Mouse (Mus musculus): Measurements from ENCODE around the gene Gtpbp3. TPM values are rescaled to one million over a fixed set of nuclear protein-coding genes. Genes with fewer than 3 reads are reported as not detected.

The Gtpbp3 gene
- polyA plus RNA-seq, 1 experiment from 2014 or later = 4.8 TPM

- H3K4me2 ChIP-seq (ENCODE audit: low read depth, low read length) = no peak overlapping the region
- no peaks in the 10 kb centered on the region for H3K27me3 ChIP-seq (ENCODE audit: control insufficient read depth, insufficient read depth, low read length)
- H3K36me3 ChIP-seq (replicated peaks; ENCODE audit: control insufficient read depth, insufficient read depth, low read depth, low read length) = no peaks in the 10 kb centered on the region; the same call in 1 of the 2 replicates
- peaks cover 2% of the 10 kb centered on the region; the same call in 1 of the 2 replicates for H3K4me1 ChIP-seq (ENCODE audit: control insufficient read depth, insufficient read depth, low read length)
- no peak overlapping the region for H3K9ac ChIP-seq (replicated peaks; ENCODE audit: low read length)
- DNase-seq (ENCODE audit: low spot score) (no peak), ATAC-seq (replicated peaks; ENCODE audit: insufficient number of reproducible peaks, low FRiP score, low TSS enrichment, low read depth) (no peak)
- no peak overlapping the region for H3K4me3 ChIP-seq (ENCODE audit: low read depth, low read length)
- WGBS = 82% methylated on average over 20 of the region's 20 CpGs
- H3K9me3 ChIP-seq (replicated peaks; ENCODE audit: control insufficient read depth, low read length) = no peaks in the 10 kb centered on the region
- H3K27ac ChIP-seq (replicated peaks; ENCODE audit: low read depth, low read length) = no peak overlapping the region
Measured at GRCm38 (mm10) chr8:71457659-71458270, 30.1 kb upstream of the Gtpbp3 start.

GRCm38 (mm10) chr8:71460716-71461115 is 27.2 kb upstream of the Gtpbp3 start:
- Histone ChIP-seq H3K4me3 (ENCODE audit: low read depth, low read length) (no peak overlapping the region), H3K9ac (replicated peaks; ENCODE audit: low read length) (no peak overlapping the region), H3K4me2 (ENCODE audit: low read depth, low read length) (no peak overlapping the region), H3K27ac (replicated peaks; ENCODE audit: low read depth, low read length) (no peak overlapping the region), H3K4me1 (ENCODE audit: control insufficient read depth, insufficient read depth, low read length) (peaks cover 7% of the 10 kb centered on the region), H3K9me3 (replicated peaks; ENCODE audit: control insufficient read depth, low read length) (no peaks in the 10 kb centered on the region), H3K36me3 (replicated peaks; ENCODE audit: control insufficient read depth, insufficient read depth, low read depth, low read length) (no peaks in the 10 kb centered on the region; the same call in 1 of the 2 replicates), H3K27me3 (ENCODE audit: control insufficient read depth, insufficient read depth, low read length) (no peaks in the 10 kb centered on the region)
- ATAC-seq (replicated peaks; ENCODE audit: insufficient number of reproducible peaks, low FRiP score, low TSS enrichment, low read depth) (no peak), DNase-seq (ENCODE audit: low spot score) (no peak)
- WGBS = 91% methylated on average over 6 of the region's 6 CpGs

GRCm38 (mm10) chr8:71461152-71461840 is 26.6 kb upstream of the Gtpbp3 start:
- Histone ChIP-seq H3K4me2 (ENCODE audit: low read depth, low read length) (no peak overlapping the region; the same call in 1 of the 2 replicates), H3K9ac (replicated peaks; ENCODE audit: low read length) (no peak overlapping the region), H3K27ac (replicated peaks; ENCODE audit: low read depth, low read length) (no peak overlapping the region), H3K4me3 (ENCODE audit: low read depth, low read length) (no peak overlapping the region), H3K9me3 (replicated peaks; ENCODE audit: control insufficient read depth, low read length) (no peaks in the 10 kb centered on the region), H3K27me3 (ENCODE audit: control insufficient read depth, insufficient read depth, low read length) (no peaks in the 10 kb centered on the region), H3K36me3 (replicated peaks; ENCODE audit: control insufficient read depth, insufficient read depth, low read depth, low read length) (no peaks in the 10 kb centered on the region; the same call in 1 of the 2 replicates), H3K4me1 (ENCODE audit: control insufficient read depth, insufficient read depth, low read length) (peaks cover 7% of the 10 kb centered on the region)
- ATAC-seq (replicated peaks; ENCODE audit: insufficient number of reproducible peaks, low FRiP score, low TSS enrichment, low read depth) = no peak
- WGBS = 74% methylated on average over 46 of the region's 47 CpGs
- DNase-seq (ENCODE audit: low spot score) = no peak

- Histone ChIP-seq H3K9ac (replicated peaks; ENCODE audit: low read length) (peak overlapping the region; percentile 75), H3K36me3 (replicated peaks; ENCODE audit: control insufficient read depth, insufficient read depth, low read depth, low read length) (no peaks in the 10 kb centered on the region; the same call in 1 of the 2 replicates), H3K9me3 (replicated peaks; ENCODE audit: control insufficient read depth, low read length) (no peaks in the 10 kb centered on the region), H3K27ac (replicated peaks; ENCODE audit: low read depth, low read length) (no peak overlapping the region), H3K27me3 (ENCODE audit: control insufficient read depth, insufficient read depth, low read length) (no peaks in the 10 kb centered on the region), H3K4me1 (ENCODE audit: control insufficient read depth, insufficient read depth, low read length) (peaks cover 7% of the 10 kb centered on the region), H3K4me3 (ENCODE audit: low read depth, low read length) (peak overlapping the region; percentile 74), H3K4me2 (ENCODE audit: low read depth, low read length) (peak overlapping the region; percentile 82)
- 74% methylated on average over 4 of the region's 4 CpGs for WGBS
- DNase-seq (ENCODE audit: low spot score) (no peak), ATAC-seq (replicated peaks; ENCODE audit: insufficient number of reproducible peaks, low FRiP score, low TSS enrichment, low read depth) (no peak)
Measured at GRCm38 (mm10) chr8:71462191-71462590, 25.7 kb upstream of the Gtpbp3 start.

- Histone ChIP-seq H3K9ac (replicated peaks; ENCODE audit: low read length) (peak overlapping the region; percentile 75), H3K4me3 (ENCODE audit: low read depth, low read length) (peak overlapping the region; percentile 74), H3K9me3 (replicated peaks; ENCODE audit: control insufficient read depth, low read length) (no peaks in the 10 kb centered on the region), H3K4me1 (ENCODE audit: control insufficient read depth, insufficient read depth, low read length) (peaks cover 7% of the 10 kb centered on the region), H3K36me3 (replicated peaks; ENCODE audit: control insufficient read depth, insufficient read depth, low read depth, low read length) (no peaks in the 10 kb centered on the region; the same call in 1 of the 2 replicates), H3K27me3 (ENCODE audit: control insufficient read depth, insufficient read depth, low read length) (no peaks in the 10 kb centered on the region), H3K4me2 (ENCODE audit: low read depth, low read length) (peak overlapping the region; percentile 82), H3K27ac (replicated peaks; ENCODE audit: low read depth, low read length) (no peak overlapping the region; the same call in 1 of the 2 replicates)
- 5% methylated on average over 16 of the region's 16 CpGs for WGBS
- DNase-seq (ENCODE audit: low spot score) (peak; percentile 44), ATAC-seq (replicated peaks; ENCODE audit: insufficient number of reproducible peaks, low FRiP score, low TSS enrichment, low read depth) (no peak)
Measured at GRCm38 (mm10) chr8:71462786-71463185, 25.1 kb upstream of the Gtpbp3 start.

GRCm38 (mm10) chr8:71463188-71464033 is 24.5 kb upstream of the Gtpbp3 start, which contains the start of gene Abhd8:
Abhd8 (minus strand) TSS chr8:71463655.
- peak within 1 kb of the TSS; percentile 82 for H3K4me2 ChIP-seq (ENCODE audit: low read depth, low read length)
- no peak within 1 kb of the TSS; the same call in 1 of the 2 replicates for H3K27ac ChIP-seq (replicated peaks; ENCODE audit: low read depth, low read length)
- peak within 1 kb of the TSS; percentile 75 for H3K9ac ChIP-seq (replicated peaks; ENCODE audit: low read length)
- peaks cover 7% of the 10 kb centered on the region for H3K4me1 ChIP-seq (ENCODE audit: control insufficient read depth, insufficient read depth, low read length)
- ATAC-seq (replicated peaks; ENCODE audit: insufficient number of reproducible peaks, low FRiP score, low TSS enrichment, low read depth) (peak; percentile 85), DNase-seq (ENCODE audit: low spot score) (peak; percentile 97)
- peak within 1 kb of the TSS; percentile 74 for H3K4me3 ChIP-seq (ENCODE audit: low read depth, low read length)
- WGBS = under 1% methylated on average over 55 of the region's 55 CpGs
- H3K36me3 ChIP-seq (replicated peaks; ENCODE audit: control insufficient read depth, insufficient read depth, low read depth, low read length) = no peaks in the 10 kb centered on the region; the same call in 1 of the 2 replicates
- no peaks in the 10 kb centered on the region for H3K9me3 ChIP-seq (replicated peaks; ENCODE audit: control insufficient read depth, low read length)
- H3K27me3 ChIP-seq (ENCODE audit: control insufficient read depth, insufficient read depth, low read length) = no peaks in the 10 kb centered on the region

- DNase-seq (ENCODE audit: low spot score) = peak; percentile 100
- peak; percentile 50 for ATAC-seq (replicated peaks; ENCODE audit: insufficient number of reproducible peaks, low FRiP score, low TSS enrichment, low read depth)
- Histone ChIP-seq H3K9ac (replicated peaks; ENCODE audit: low read length) (peak within 1 kb of the TSS; percentile 71), H3K4me3 (ENCODE audit: low read depth, low read length) (peak within 1 kb of the TSS; percentile 74), H3K36me3 (replicated peaks; ENCODE audit: control insufficient read depth, insufficient read depth, low read depth, low read length) (no peaks in the 10 kb centered on the region; the same call in 1 of the 2 replicates), H3K27ac (replicated peaks; ENCODE audit: low read depth, low read length) (no peak within 1 kb of the TSS), H3K4me1 (ENCODE audit: control insufficient read depth, insufficient read depth, low read length) (peaks cover 9% of the 10 kb centered on the region), H3K9me3 (replicated peaks; ENCODE audit: control insufficient read depth, low read length) (no peaks in the 10 kb centered on the region), H3K4me2 (ENCODE audit: low read depth, low read length) (peak within 1 kb of the TSS; percentile 82), H3K27me3 (ENCODE audit: control insufficient read depth, insufficient read depth, low read length) (no peaks in the 10 kb centered on the region)
- WGBS = under 1% methylated on average over 59 of the region's 59 CpGs
Measured at GRCm38 (mm10) chr8:71464513-71465500, 23.1 kb upstream of the Gtpbp3 start, which contains the start of gene Mrpl34. Mrpl34 (plus strand) TSS chr8:71464959.

All from embryonic facial prominence, embryonic 11.5 days (tissue).